9 mouse cellular contexts compared by ENCODE assay signal in genomic region chr10:41716029-41716897, GRCm38 (mm10). TPM values are rescaled to one million over a fixed set of nuclear protein-coding genes. Genes with fewer than 3 reads are reported as not detected.
DNase-seq lines count a peak whose midpoint lies in the region; ATAC-seq lines count a peak whose summit lies in the region.
"Had no signal": no experiment of that assay in that cellular context is flagged by ENCODE, and none has a peak within 500 bp of the region (broad histone marks: within the 10 kb centered on the region; RNA-seq: fewer than 3 reads in every experiment).

Gene Ccdc162, minus strand, starts transcription at chr10:41716634.

- 0 out of 2 replicates have a peak within 1 kb of the TSS, but pooled peaks have one; percentile 19 for H3K9ac ChIP-seq in heart, embryonic 13.5 days
- no peak within 1 kb of the TSS for H3K9ac ChIP-seq in forebrain, embryonic 13.5 days
- no peak within 1 kb of the TSS for H3K9ac ChIP-seq in lung, embryonic 15.5 days

- DNase-seq in heart, adult 9 months (ENCODE audit: low spot score in 2 of 2), result no peak
- peak; percentile 66 for DNase-seq in Muller cell, postnatal 12 days (ENCODE audit: inconsistent ontology term)
- no peak for DNase-seq in ovary, postnatal 10 days (ENCODE audit: low spot score)
- DNase-seq in gastrocnemius, postnatal 25 days, result no peak
- no peak for DNase-seq in spleen, adult 12 weeks (ENCODE audit: low spot score)
- DNase-seq: kidney, adult 11 months had no signal

- H3K27me3 ChIP-seq in heart, embryonic 13.5 days (replicated peaks), result no peaks in the 10 kb centered on the region
- H3K27me3 ChIP-seq in forebrain, embryonic 13.5 days, result no peaks in the 10 kb centered on the region
- H3K27me3 ChIP-seq in lung, embryonic 15.5 days, result no peaks in the 10 kb centered on the region

- H3K4me2 ChIP-seq in heart, embryonic 13.5 days, result no peak within 1 kb of the TSS
- H3K4me2 ChIP-seq in forebrain, embryonic 13.5 days, result peak within 1 kb of the TSS; percentile 27
- H3K4me2 ChIP-seq in lung, embryonic 15.5 days, result peak within 1 kb of the TSS; percentile 3; the same call in 1 of the 2 replicates

- 63% methylated on average over 15 of the region's 15 CpGs for WGBS in heart, embryonic 13.5 days
- WGBS in forebrain, embryonic 13.5 days, result 35% methylated on average over 15 of the region's 15 CpGs
- WGBS in lung, embryonic 15.5 days, result 50% methylated on average over 15 of the region's 15 CpGs

- H3K9me3 ChIP-seq in heart, embryonic 13.5 days, result no peaks in the 10 kb centered on the region
- no peaks in the 10 kb centered on the region for H3K9me3 ChIP-seq in forebrain, embryonic 13.5 days (replicated peaks)
- no peaks in the 10 kb centered on the region for H3K9me3 ChIP-seq in lung, embryonic 15.5 days

- no peak within 1 kb of the TSS for H3K4me3 ChIP-seq in heart, embryonic 13.5 days
- no peak within 1 kb of the TSS for H3K4me3 ChIP-seq in forebrain, embryonic 13.5 days
- no peak within 1 kb of the TSS for H3K4me3 ChIP-seq in lung, embryonic 15.5 days

- H3K27ac ChIP-seq in heart, embryonic 13.5 days (replicated peaks), result no peak within 1 kb of the TSS
- H3K27ac ChIP-seq in forebrain, embryonic 13.5 days, result no peak within 1 kb of the TSS
- H3K27ac ChIP-seq in lung, embryonic 15.5 days, result no peak within 1 kb of the TSS

- ATAC-seq in heart, embryonic 13.5 days (ENCODE audit: extremely low read depth, insufficient number of reproducible peaks, low FRiP score, low TSS enrichment), result no peak
- peak; percentile 45; the same call in 1 of the 2 replicates for ATAC-seq in forebrain, embryonic 13.5 days
- ATAC-seq in lung, embryonic 15.5 days (ENCODE audit: borderline replicate concordance, extremely low read depth, low FRiP score, low TSS enrichment), result no peak

- peaks cover 10% of the 10 kb centered on the region for H3K36me3 ChIP-seq in heart, embryonic 13.5 days
- H3K36me3 ChIP-seq in forebrain, embryonic 13.5 days (ENCODE audit: poor library complexity, severe bottlenecking), result no peaks in the 10 kb centered on the region
- no peaks in the 10 kb centered on the region for H3K36me3 ChIP-seq in lung, embryonic 15.5 days

- H3K4me1 ChIP-seq in heart, embryonic 13.5 days, result no peaks in the 10 kb centered on the region
- peaks cover 13% of the 10 kb centered on the region; the same call in 1 of the 2 replicates for H3K4me1 ChIP-seq in forebrain, embryonic 13.5 days
- peaks cover 4% of the 10 kb centered on the region; the same call in 1 of the 2 replicates for H3K4me1 ChIP-seq in lung, embryonic 15.5 days

RNA-seq across cellular contexts. Expression of gene Ccdc162, which starts in this region (rescaled TPM):
- 0.27 and 0.38 TPM in 2 replicates for polyA plus RNA-seq in heart, embryonic 13.5 days (2015; fragmentation: Nextera tagmentation; extraction: Ambion mirVana)
- polyA plus RNA-seq in forebrain, embryonic 13.5 days (2015; fragmentation: Nextera tagmentation; extraction: Ambion mirVana), result 0.31 and 0.82 TPM in 2 replicates
- 0.25 and 0.77 TPM in 2 replicates for polyA plus RNA-seq in lung, embryonic 15.5 days (2015; fragmentation: Nextera tagmentation; extraction: Ambion mirVana)
- total RNA-seq in gastrocnemius, postnatal 25 days (2021), result under 1 TPM; 0.33 to 0.59 TPM

Comparison
In these comparisons a context has a peak if more than half of its experiments do, and no peak if none do; other contexts are left out.
1. Peak in ATAC-seq and H3K4me2 ChIP-seq in forebrain, embryonic 13.5 days; RNA of the gene not detected or under 1 TPM.